Mouse (Mus musculus): ENCODE data around the gene Hnrnpl. TPM values are rescaled to one million over a fixed set of nuclear protein-coding genes. Genes with fewer than 3 reads are reported as not detected.

Hnrnpl gene
- polyA plus RNA-seq, 1 experiment from 2014 or later, result 202 TPM

DNA sequence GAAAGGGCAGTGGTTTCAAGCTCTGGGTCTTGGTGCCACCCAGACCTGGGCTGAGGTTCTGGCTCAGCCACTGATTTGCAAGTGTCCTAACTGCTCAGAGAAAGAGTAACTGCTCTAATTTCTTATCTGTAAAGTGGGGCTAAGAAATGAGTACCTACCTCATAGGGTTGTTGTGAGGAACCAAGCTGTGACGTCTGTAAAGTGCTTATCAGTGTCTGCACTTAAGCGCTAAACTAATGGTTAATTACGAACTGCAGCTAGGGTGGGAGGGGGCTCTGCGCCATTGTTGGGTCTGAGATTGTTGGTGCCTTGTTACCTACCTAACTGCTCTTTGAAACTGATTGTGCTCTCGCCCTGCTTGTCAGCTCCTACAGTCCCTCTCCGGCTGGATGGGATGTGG, 9.2 kb downstream of the Hnrnpl start:
- H3K4me3 ChIP-seq, result no peak overlapping the region
- no peak for ATAC-seq (ENCODE audit: low FRiP score)
- peaks cover 98% of the 10 kb centered on the region for H3K36me3 ChIP-seq
- peak overlapping the region; percentile 1; the same call in 1 of the 2 replicates for H3K4me2 ChIP-seq
- H3K9ac ChIP-seq, result peak overlapping the region; percentile 21; the same call in 1 of the 2 replicates
- H3K4me1 ChIP-seq (replicated peaks), result peaks cover 81% of the 10 kb centered on the region
- H3K27me3 ChIP-seq, result no peaks in the 10 kb centered on the region
- WGBS, result 73% methylated on average over 6 of the region's 6 CpGs
- H3K9me3 ChIP-seq, result no peaks in the 10 kb centered on the region
- H3K27ac ChIP-seq, result 0 out of 2 replicates have a peak overlapping the region, but pooled peaks have one; percentile 19

DNA sequence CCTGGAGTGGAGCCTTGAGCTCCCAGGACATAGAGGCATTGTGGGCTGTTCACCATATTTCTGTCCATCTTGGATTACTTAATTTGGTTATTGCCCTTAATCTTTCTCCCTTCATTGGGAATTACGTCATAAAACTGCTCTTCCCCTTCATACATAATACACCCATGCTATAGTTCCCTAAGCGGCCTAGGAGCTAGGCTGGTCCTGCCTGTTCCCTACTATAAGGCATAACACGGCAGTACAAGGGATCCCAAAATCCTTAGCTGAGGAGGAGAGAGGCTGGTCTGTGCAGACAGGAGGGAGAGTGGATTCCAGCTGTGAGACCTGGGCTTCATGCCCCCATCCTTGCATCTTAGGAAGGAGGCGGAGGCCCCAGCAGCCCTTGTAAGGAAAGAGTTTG, 9.6 kb downstream of the Hnrnpl start:
- ATAC-seq (ENCODE audit: low FRiP score), result no peak
- Histone ChIP-seq H3K4me3 (no peak overlapping the region), H3K9ac (peak overlapping the region; percentile 21; the same call in 1 of the 2 replicates), H3K9me3 (no peaks in the 10 kb centered on the region), H3K27me3 (no peaks in the 10 kb centered on the region), H3K36me3 (peaks cover 98% of the 10 kb centered on the region), H3K27ac (0 out of 2 replicates have a peak overlapping the region, but pooled peaks have one; percentile 19), H3K4me1 (replicated peaks) (peaks cover 77% of the 10 kb centered on the region), H3K4me2 (no peak overlapping the region)
- 78% methylated on average over 4 of the region's 4 CpGs for WGBS

- Histone ChIP-seq H3K9me3 (no peaks in the 10 kb centered on the region), H3K36me3 (peaks cover 95% of the 10 kb centered on the region), H3K27me3 (no peaks in the 10 kb centered on the region), H3K4me1 (replicated peaks) (peaks cover 72% of the 10 kb centered on the region), H3K4me2 (no peak overlapping the region), H3K9ac (0 out of 2 replicates have a peak overlapping the region, but pooled peaks have one; percentile 21), H3K27ac (no peak overlapping the region), H3K4me3 (no peak overlapping the region)
- ATAC-seq (ENCODE audit: low FRiP score), result no peak
- WGBS, result 81% methylated on average over 18 of the region's 18 CpGs
Observed at GRCm38 (mm10) chr7:28818436-28818835, 10.1 kb downstream of the Hnrnpl start.

- Histone ChIP-seq H3K4me3 (no peak overlapping the region), H3K4me2 (no peak overlapping the region), H3K9me3 (no peaks in the 10 kb centered on the region), H3K36me3 (peaks cover 90% of the 10 kb centered on the region), H3K4me1 (replicated peaks) (peaks cover 67% of the 10 kb centered on the region), H3K27me3 (no peaks in the 10 kb centered on the region), H3K9ac (no peak overlapping the region), H3K27ac (no peak overlapping the region)
- 83% methylated on average over 4 of the region's 4 CpGs for WGBS
- no peak for ATAC-seq (ENCODE audit: low FRiP score)
Observed at GRCm38 (mm10) chr7:28818861-28819452, 10.6 kb downstream of the Hnrnpl start.

DNA sequence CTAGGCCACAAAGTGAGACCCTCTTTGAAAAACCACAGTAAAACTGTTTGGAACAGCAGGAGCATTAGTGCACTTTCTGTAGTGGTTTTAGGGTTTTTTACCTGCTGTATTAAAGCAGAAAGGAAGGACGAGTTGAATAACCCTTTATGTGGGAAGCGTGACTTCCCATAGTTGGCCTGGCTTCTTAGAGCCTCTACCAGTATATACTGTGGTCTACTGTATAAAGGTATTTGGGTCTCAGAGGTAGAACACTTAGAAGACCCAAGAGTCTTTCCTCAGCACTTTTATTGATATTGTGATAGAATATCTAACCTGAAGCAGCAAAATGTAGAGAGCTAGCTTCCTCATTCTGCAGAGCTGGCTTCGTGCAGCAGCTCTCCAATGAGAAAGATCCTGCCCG, 11.2 kb downstream of the Hnrnpl start:
- peaks cover 67% of the 10 kb centered on the region for H3K4me1 ChIP-seq (replicated peaks)
- WGBS, result 74% methylated on average over 4 of the region's 4 CpGs
- H3K27ac ChIP-seq, result peak overlapping the region; percentile 76
- ATAC-seq (ENCODE audit: low FRiP score), result no peak
- no peaks in the 10 kb centered on the region for H3K27me3 ChIP-seq
- peaks cover 84% of the 10 kb centered on the region for H3K36me3 ChIP-seq
- H3K9me3 ChIP-seq, result no peaks in the 10 kb centered on the region
- peak overlapping the region; percentile 49; the same call in 1 of the 2 replicates for H3K9ac ChIP-seq
- H3K4me2 ChIP-seq, result no peak overlapping the region
- H3K4me3 ChIP-seq, result no peak overlapping the region

- Histone ChIP-seq H3K27ac (peak overlapping the region; percentile 76), H3K9me3 (no peaks in the 10 kb centered on the region), H3K9ac (0 out of 2 replicates have a peak overlapping the region, but pooled peaks have one; percentile 49), H3K4me1 (replicated peaks) (peaks cover 64% of the 10 kb centered on the region), H3K4me2 (no peak overlapping the region), H3K4me3 (no peak overlapping the region), H3K36me3 (peaks cover 73% of the 10 kb centered on the region), H3K27me3 (no peaks in the 10 kb centered on the region)
- ATAC-seq (ENCODE audit: low FRiP score), result no peak
- WGBS, result 35% methylated on average over 12 of the region's 12 CpGs
Observed at GRCm38 (mm10) chr7:28820358-28821260, 12.3 kb downstream of the Hnrnpl start.

- 45% methylated on average over 10 of the region's 10 CpGs for WGBS
Observed at GRCm38 (mm10) chr7:28821261-28821831, 13.0 kb downstream of the Hnrnpl start.

DNA sequence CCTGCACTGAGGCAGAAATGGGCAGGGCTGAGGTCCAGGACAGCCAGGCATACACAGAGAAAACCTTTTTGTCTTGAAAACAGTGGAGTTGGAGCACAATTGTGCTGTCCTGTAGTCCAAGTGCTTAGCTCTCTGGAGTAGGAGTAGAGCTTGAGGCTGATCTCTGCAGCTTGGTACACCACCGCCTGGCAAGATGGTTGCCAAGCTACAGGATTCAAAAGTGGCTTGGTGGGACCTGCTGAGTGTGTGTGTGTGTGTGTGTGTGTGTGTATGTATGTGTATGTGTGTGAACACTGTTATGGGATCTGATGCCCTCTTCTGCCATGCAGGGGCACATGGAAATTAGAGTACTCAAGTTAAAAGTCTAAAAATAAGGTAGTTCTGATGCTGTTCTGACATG, 14.2 kb downstream of the Hnrnpl start:
- H3K27me3 ChIP-seq, result no peaks in the 10 kb centered on the region
- no peak overlapping the region for H3K4me2 ChIP-seq
- no peaks in the 10 kb centered on the region for H3K9me3 ChIP-seq
- H3K4me3 ChIP-seq, result no peak overlapping the region
- H3K36me3 ChIP-seq, result peaks cover 54% of the 10 kb centered on the region
- no peak overlapping the region for H3K9ac ChIP-seq
- 56% methylated on average over 1 of the region's 1 CpGs for WGBS
- H3K4me1 ChIP-seq (replicated peaks), result peaks cover 52% of the 10 kb centered on the region
- ATAC-seq (ENCODE audit: low FRiP score), result no peak
- 0 out of 2 replicates have a peak overlapping the region, but pooled peaks have one; percentile 3 for H3K27ac ChIP-seq

More at GRCm38 (mm10) chr7:28821261-28821831, 13.0 kb downstream of the Hnrnpl start:
- Histone ChIP-seq H3K9me3 (no peaks in the 10 kb centered on the region), H3K4me2 (no peak overlapping the region), H3K36me3 (peaks cover 66% of the 10 kb centered on the region), H3K4me3 (no peak overlapping the region), H3K9ac (no peak overlapping the region), H3K27ac (peak overlapping the region; percentile 76), H3K27me3 (no peaks in the 10 kb centered on the region), H3K4me1 (replicated peaks) (peaks cover 64% of the 10 kb centered on the region)
- no peak for ATAC-seq (ENCODE audit: low FRiP score)

DNA sequence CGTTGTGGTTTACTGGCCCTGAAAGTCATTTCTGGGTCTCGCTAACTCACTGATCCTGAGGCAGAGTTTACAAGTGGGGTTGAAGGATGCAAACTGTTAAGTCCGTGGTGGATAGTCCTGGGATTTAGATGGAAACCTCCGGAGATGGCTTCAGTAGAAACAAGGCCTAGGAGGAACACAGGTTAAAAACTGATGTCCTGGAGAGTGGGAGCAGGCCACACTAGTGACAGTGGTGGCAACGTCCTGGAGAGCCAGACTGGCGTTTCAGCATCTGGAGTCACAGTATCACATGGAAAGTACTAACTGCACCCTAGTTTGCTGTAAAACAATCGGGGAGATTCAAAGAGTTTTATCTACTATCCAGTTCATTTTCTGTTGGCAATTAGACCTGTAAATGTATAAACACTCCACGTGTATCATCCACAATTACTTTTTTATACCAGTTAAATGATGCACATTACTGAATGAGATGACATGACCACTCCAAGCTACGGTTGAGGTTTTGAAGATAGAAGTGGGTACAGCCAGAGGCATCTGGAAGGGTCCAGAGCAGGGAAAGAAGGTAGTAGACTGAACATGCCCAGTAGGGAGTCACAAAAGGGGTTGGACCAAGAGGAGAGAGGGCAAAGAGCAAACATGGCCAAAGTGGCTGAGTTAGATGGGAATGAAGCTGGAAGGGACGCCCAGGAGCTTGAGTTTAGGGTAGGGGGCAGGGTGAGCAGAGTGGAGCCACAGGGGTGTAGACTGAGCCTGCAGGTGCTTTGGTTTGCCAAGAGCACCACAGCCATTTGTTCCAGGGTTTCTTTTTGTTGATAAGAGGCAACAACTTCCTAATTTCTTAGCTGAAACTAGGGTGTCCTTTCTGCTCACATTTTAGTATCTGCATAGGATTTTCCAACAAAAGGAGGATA, 14.9 kb downstream of the Hnrnpl start:
- H3K36me3 ChIP-seq, result peaks cover 47% of the 10 kb centered on the region
- H3K9me3 ChIP-seq, result no peaks in the 10 kb centered on the region
- no peaks in the 10 kb centered on the region for H3K27me3 ChIP-seq
- H3K4me2 ChIP-seq, result no peak overlapping the region
- peak overlapping the region; percentile 9; the same call in 1 of the 2 replicates for H3K27ac ChIP-seq
- WGBS, result 66% methylated on average over 10 of the region's 10 CpGs
- peaks cover 45% of the 10 kb centered on the region for H3K4me1 ChIP-seq (replicated peaks)
- no peak overlapping the region for H3K9ac ChIP-seq
- no peak for ATAC-seq (ENCODE audit: low FRiP score)
- H3K4me3 ChIP-seq, result no peak overlapping the region

GRCm38 (mm10) chr7:28823932-28824331, 15.6 kb downstream of the Hnrnpl start:
- Histone ChIP-seq H3K4me3 (no peak overlapping the region), H3K27me3 (no peaks in the 10 kb centered on the region), H3K9me3 (no peaks in the 10 kb centered on the region), H3K36me3 (peaks cover 40% of the 10 kb centered on the region), H3K4me2 (no peak overlapping the region), H3K27ac (peak overlapping the region; percentile 84; the same call in 1 of the 2 replicates), H3K4me1 (replicated peaks) (peaks cover 41% of the 10 kb centered on the region), H3K9ac (no peak overlapping the region)
- WGBS, result 43% methylated on average over 2 of the region's 2 CpGs
- ATAC-seq (ENCODE audit: low FRiP score), result no peak

- Histone ChIP-seq H3K36me3 (peaks cover 35% of the 10 kb centered on the region), H3K27ac (peak within 1 kb of the TSS; percentile 84), H3K9ac (peak within 1 kb of the TSS; percentile 67), H3K4me3 (peak within 1 kb of the TSS; percentile 47), H3K9me3 (no peaks in the 10 kb centered on the region), H3K4me2 (peak within 1 kb of the TSS; percentile 58), H3K27me3 (no peaks in the 10 kb centered on the region), H3K4me1 (replicated peaks) (peaks cover 31% of the 10 kb centered on the region)
- 3% methylated on average over 33 of the region's 33 CpGs for WGBS
- ATAC-seq (ENCODE audit: low FRiP score), result peak; percentile 71
Observed at GRCm38 (mm10) chr7:28824941-28825685, 16.8 kb downstream of the Hnrnpl start, which contains the start of gene Ech1. Gene Ech1 (plus strand): TSS chr7:28825217.
